In genomic region chr2:31172001-31172400, GRCm38 (mm10) we compare ENCODE assay signal across 8 mouse cellular contexts. TPM values are rescaled to one million over a fixed set of nuclear protein-coding genes. Genes with fewer than 3 reads are reported as not detected.
A peak's percentile ranks its signal among the peaks of the same experiment; 100 is the strongest.
DNase-seq lines count a peak whose midpoint lies in the region; ATAC-seq lines count a peak whose summit lies in the region.

No protein-coding gene starts in this region.

- no peak for ATAC-seq in kidney, embryonic 14.5 days (ENCODE audit: low FRiP score, low TSS enrichment)
- ATAC-seq in hematopoietic stem cell, adult 5-6 weeks (replicated peaks in 1 of 2; ENCODE audit: insufficient read depth in 1 of 2, low FRiP score in 2 of 2, low TSS enrichment in 1 of 2, low read depth in 1 of 2, poor library complexity in 2 of 2, severe bottlenecking in 2 of 2): peak; percentile 78 to 88

- no peak for DNase-seq in kidney, adult 11 months
- DNase-seq in brain, adult 2 months (ENCODE audit: low read depth, low spot score): peak; percentile 48
- peak; percentile 34 to 50 for DNase-seq in lung, postnatal 4 days
- DNase-seq in cerebellum, adult 18-20 months: no peak
- DNase-seq in spleen, adult 18-20 months: no peak
- DNase-seq in adrenal gland, postnatal 14 days: no peak

- no peaks in the 10 kb centered on the region for H3K4me1 ChIP-seq in kidney, embryonic 14.5 days (ENCODE audit: control insufficient read depth, insufficient read depth, low read length)

- H3K9ac ChIP-seq in kidney, embryonic 14.5 days (ENCODE audit: low read depth, low read length): no peak overlapping the region

- no peaks in the 10 kb centered on the region for H3K9me3 ChIP-seq in kidney, embryonic 14.5 days (ENCODE audit: control insufficient read depth, low read length)

- peaks cover 82% of the 10 kb centered on the region for H3K36me3 ChIP-seq in kidney, embryonic 14.5 days (ENCODE audit: control insufficient read depth, insufficient read depth, low read length)

- WGBS in kidney, embryonic 14.5 days: 77% methylated on average over 5 of the region's 5 CpGs

- no peak overlapping the region for H3K4me2 ChIP-seq in kidney, embryonic 14.5 days (replicated peaks; ENCODE audit: low read depth, low read length)

- no peaks in the 10 kb centered on the region for H3K27me3 ChIP-seq in kidney, embryonic 14.5 days (ENCODE audit: control insufficient read depth, insufficient read depth, low read length)

- no peak overlapping the region for H3K4me3 ChIP-seq in kidney, embryonic 14.5 days (ENCODE audit: low read length)

- peak overlapping the region; percentile 30; the same call in 1 of the 2 replicates for H3K27ac ChIP-seq in kidney, embryonic 14.5 days (ENCODE audit: low read depth, low read length)

RNA-seq across cellular contexts. Expression of gene Gpr107, which starts 19.9 kb away (rescaled TPM):
- 26.6 and 27.5 TPM in 2 replicates for polyA plus RNA-seq in kidney, embryonic 14.5 days (2014; fragmentation: Nextera tagmentation; extraction: Ambion mirVana)
- 11.8 and 17.9 TPM in 2 replicates for total RNA-seq in hematopoietic stem cell, adult 5-6 weeks (2017)
- total RNA-seq in adrenal gland, postnatal 14 days (2021): 46.8 and 48.1 TPM in 2 replicates

RNA-seq across cellular contexts. Expression of gene Fnbp1, which starts 30.2 kb away (rescaled TPM):
- 12.2 and 24.1 TPM in 2 replicates for polyA plus RNA-seq in kidney, embryonic 14.5 days (2014; fragmentation: Nextera tagmentation; extraction: Ambion mirVana)
- 58.5 and 59.4 TPM in 2 replicates for total RNA-seq in hematopoietic stem cell, adult 5-6 weeks (2017)
- 53.0 and 66.5 TPM in 2 replicates for total RNA-seq in adrenal gland, postnatal 14 days (2021)

Comparison
In these comparisons a context has a peak if more than half of its experiments do, and no peak if none do; other contexts are left out.
1. DNase-seq: peak in brain, adult 2 months (single experiment) and lung, postnatal 4 days (2 of 2); none in kidney, adult 11 months (single experiment), cerebellum, adult 18-20 months (0 of 2), spleen, adult 18-20 months (0 of 2) and adrenal gland, postnatal 14 days (single experiment).